Mouse (Mus musculus): ENCODE measurements at regions not wholly inside any gene's neighbourhood (a gene's known extent, or its start where the extent isn't known, plus 50 kb on each side); places are given as distances from the start of the nearest gene placed in this dataset.

DNA sequence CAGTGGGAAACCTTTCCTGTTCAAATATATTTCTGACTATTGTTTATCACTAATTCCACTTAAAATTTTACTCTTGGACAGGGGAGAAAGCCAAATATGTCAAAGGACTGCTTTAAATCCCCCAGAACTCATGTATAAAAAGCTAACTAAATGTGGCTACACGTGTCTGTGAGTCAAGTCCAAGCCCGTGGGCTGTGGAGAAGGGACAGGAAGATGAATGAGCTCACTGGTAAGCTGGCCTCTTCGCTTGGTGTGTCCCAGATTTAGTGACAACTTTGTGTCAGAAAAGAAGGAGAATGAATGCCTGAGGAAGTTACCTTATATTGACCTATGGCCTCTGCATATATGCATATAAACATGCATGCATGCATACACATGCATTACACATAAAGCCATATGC lies 415.3 kb downstream of the Otol1 start:
- ATAC-seq (ENCODE audit: low FRiP score) (no peak), DNase-seq (ENCODE audit: low spot score) (no peak)
- no peaks in the 10 kb centered on the region for H3K9me3 ChIP-seq (ENCODE audit: low read length)
- TF ChIP-seq CTCF (IDR thresholded peaks at IDR 0.05), result no peak
- no peaks in the 10 kb centered on the region for H3K27me3 ChIP-seq (ENCODE audit: insufficient read depth, low read length)
- H3K36me3 ChIP-seq (ENCODE audit: insufficient read depth, low read length), result no peaks in the 10 kb centered on the region
- no peak overlapping the region for H3K4me2 ChIP-seq (ENCODE audit: low read depth, low read length, poor library complexity, severe bottlenecking)
- no peak overlapping the region for H3K27ac ChIP-seq (ENCODE audit: low read depth, low read length)
- H3K4me1 ChIP-seq (ENCODE audit: insufficient read depth, low read length), result no peaks in the 10 kb centered on the region
- no peak overlapping the region for H3K4me3 ChIP-seq (ENCODE audit: low read depth, low read length)
- 74% methylated on average over 3 of the region's 3 CpGs for WGBS
- no peak overlapping the region for H3K9ac ChIP-seq (replicated peaks; ENCODE audit: low read length, poor library complexity, severe bottlenecking)

DNA sequence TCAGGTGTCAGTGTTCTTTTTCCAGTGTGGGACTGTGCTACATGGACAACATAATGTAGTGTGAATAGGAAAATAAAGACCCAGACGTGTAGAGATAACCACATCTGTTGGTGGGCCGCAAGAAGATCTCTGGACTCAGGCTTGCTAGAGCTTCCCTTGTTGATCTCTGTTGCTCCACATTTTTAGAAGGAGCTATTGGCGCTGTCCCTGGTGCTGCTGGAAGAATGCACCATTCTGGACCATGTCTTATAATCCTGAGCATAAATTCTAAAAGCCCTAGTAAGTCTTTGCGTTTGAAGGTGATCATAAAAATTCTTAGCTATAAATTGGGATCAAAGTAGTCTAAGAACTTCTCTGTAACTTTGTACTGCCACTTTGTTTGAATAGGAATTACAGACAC lies 429.3 kb downstream of the Otol1 start:
- no peaks in the 10 kb centered on the region for H3K4me1 ChIP-seq (ENCODE audit: insufficient read depth, low read length)
- H3K9ac ChIP-seq (replicated peaks; ENCODE audit: low read length, poor library complexity, severe bottlenecking), result no peak overlapping the region
- no peak overlapping the region for H3K27ac ChIP-seq (ENCODE audit: low read depth, low read length)
- whole genome bisulfite sequencing, result 84% methylated on average over 4 of the region's 4 CpGs
- DNase-seq (ENCODE audit: low spot score) (no peak), ATAC-seq (ENCODE audit: low FRiP score) (no peak)
- no peaks in the 10 kb centered on the region for H3K27me3 ChIP-seq (ENCODE audit: insufficient read depth, low read length)
- H3K4me3 ChIP-seq (ENCODE audit: low read depth, low read length), result no peak overlapping the region
- no peak for TF ChIP-seq CTCF (IDR thresholded peaks at IDR 0.05)
- H3K9me3 ChIP-seq (ENCODE audit: low read length), result no peaks in the 10 kb centered on the region
- no peaks in the 10 kb centered on the region for H3K36me3 ChIP-seq (ENCODE audit: insufficient read depth, low read length)
- H3K4me2 ChIP-seq (ENCODE audit: low read depth, low read length, poor library complexity, severe bottlenecking), result no peak overlapping the region

DNA sequence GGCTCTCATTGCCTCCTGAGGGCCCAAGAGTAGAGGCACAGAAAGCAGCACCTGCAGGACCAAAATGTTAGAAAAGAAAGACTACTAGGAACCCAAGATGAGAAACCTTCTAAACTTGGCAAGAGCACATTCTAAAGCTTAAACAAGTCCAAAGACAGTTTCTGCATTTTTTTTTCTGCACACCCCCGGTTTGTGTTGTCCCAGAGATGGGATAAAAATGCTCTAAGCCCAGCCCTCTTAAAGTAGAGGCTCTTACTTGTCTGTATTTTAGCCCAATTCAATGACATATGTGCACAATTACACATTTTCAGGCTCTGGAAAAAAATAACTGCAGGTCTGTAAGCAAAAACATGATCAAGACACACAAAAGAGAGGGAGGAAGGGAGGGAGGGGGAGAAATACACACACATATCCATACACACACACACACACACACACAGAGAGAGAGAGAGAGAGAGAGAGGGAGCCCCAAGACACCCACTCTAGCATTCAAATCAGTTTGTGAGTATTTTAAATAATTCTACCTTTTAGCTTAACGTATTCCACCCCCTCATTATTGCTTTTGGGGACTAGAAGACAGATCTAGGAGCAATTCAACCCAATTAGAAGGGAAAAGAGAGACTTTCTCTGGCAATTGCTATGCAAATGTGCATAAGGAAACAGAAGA lies 449.9 kb downstream of the Otol1 start:
- TF ChIP-seq CTCF (IDR thresholded peaks at IDR 0.05), result no peak
- DNase-seq (ENCODE audit: low spot score), result peak; percentile 27
- no peaks in the 10 kb centered on the region for H3K9me3 ChIP-seq (ENCODE audit: low read length)
- 35% methylated on average over 2 of the region's 2 CpGs for WGBS
- H3K4me1 ChIP-seq (ENCODE audit: insufficient read depth, low read length), result no peaks in the 10 kb centered on the region
- H3K4me2 ChIP-seq (ENCODE audit: low read depth, low read length, poor library complexity, severe bottlenecking), result no peak overlapping the region
- H3K9ac ChIP-seq (replicated peaks; ENCODE audit: low read length, poor library complexity, severe bottlenecking), result no peak overlapping the region
- H3K27me3 ChIP-seq (ENCODE audit: insufficient read depth, low read length), result no peaks in the 10 kb centered on the region
- H3K36me3 ChIP-seq (ENCODE audit: insufficient read depth, low read length), result no peaks in the 10 kb centered on the region
- ATAC-seq (ENCODE audit: low FRiP score), result no peak
- H3K4me3 ChIP-seq (ENCODE audit: low read depth, low read length), result no peak overlapping the region
- no peak overlapping the region for H3K27ac ChIP-seq (ENCODE audit: low read depth, low read length)

DNA sequence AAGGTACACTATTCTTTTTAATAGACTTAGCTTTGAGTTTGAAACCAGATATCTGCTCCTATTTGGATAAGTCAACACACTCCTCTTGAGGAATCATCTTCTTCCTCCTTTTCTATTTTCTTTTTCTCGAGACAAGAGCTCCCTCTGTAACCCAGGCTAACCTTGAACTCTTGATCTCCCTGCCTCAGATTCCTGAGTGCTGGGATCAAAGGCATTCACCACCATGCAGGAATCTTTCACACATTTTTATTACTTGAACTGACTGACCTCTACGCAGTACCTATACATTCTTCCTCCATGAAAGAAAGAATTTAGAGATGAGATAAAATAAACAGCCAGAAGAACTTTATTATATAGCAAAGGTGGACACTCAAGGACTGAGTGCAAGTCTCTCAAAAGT lies 453.4 kb downstream of the Otol1 start:
- 67% methylated on average over 2 of the region's 2 CpGs for WGBS

DNA sequence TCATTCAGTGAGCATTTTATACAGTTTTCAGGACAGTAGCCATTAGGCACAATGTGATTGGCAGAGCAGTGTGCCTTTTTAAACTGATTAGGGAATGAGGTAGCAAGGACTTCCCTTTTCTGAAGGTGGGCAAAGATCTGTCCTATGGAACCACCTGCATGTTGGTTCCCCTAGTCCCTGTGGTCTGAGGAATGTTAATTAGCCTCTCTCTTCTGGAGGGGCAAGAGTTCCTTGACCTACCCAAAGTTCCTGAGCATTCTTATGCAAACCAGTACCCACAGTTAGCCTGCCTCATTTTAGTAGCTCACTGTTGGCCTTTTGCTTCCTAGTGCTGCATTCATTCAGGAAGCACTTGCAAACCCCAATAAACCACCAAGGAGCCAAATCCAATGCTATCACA lies 455.8 kb downstream of the Otol1 start:
- Histone ChIP-seq H3K9ac (replicated peaks; ENCODE audit: low read length, poor library complexity, severe bottlenecking) (no peak overlapping the region), H3K4me1 (ENCODE audit: insufficient read depth, low read length) (no peaks in the 10 kb centered on the region), H3K27ac (ENCODE audit: low read depth, low read length) (no peak overlapping the region), H3K4me3 (ENCODE audit: low read depth, low read length) (no peak overlapping the region), H3K9me3 (ENCODE audit: low read length) (no peaks in the 10 kb centered on the region), H3K27me3 (ENCODE audit: insufficient read depth, low read length) (no peaks in the 10 kb centered on the region), H3K36me3 (ENCODE audit: insufficient read depth, low read length) (no peaks in the 10 kb centered on the region), H3K4me2 (ENCODE audit: low read depth, low read length, poor library complexity, severe bottlenecking) (no peak overlapping the region)
- no peak for TF ChIP-seq CTCF (IDR thresholded peaks at IDR 0.05)
- DNase-seq (ENCODE audit: low spot score) (no peak), ATAC-seq (ENCODE audit: low FRiP score) (no peak)

More for the DNA sequence above, 453.4 kb downstream of the Otol1 start:
- H3K36me3 ChIP-seq (ENCODE audit: insufficient read depth, low read length), result no peaks in the 10 kb centered on the region
- H3K9me3 ChIP-seq (ENCODE audit: low read length), result no peaks in the 10 kb centered on the region
- no peak for ATAC-seq (ENCODE audit: low FRiP score)
- H3K4me2 ChIP-seq (ENCODE audit: low read depth, low read length, poor library complexity, severe bottlenecking), result no peak overlapping the region
- TF ChIP-seq CTCF (IDR thresholded peaks at IDR 0.05), result no peak
- H3K27me3 ChIP-seq (ENCODE audit: insufficient read depth, low read length), result no peaks in the 10 kb centered on the region
- no peak for DNase-seq (ENCODE audit: low spot score)
- H3K4me3 ChIP-seq (ENCODE audit: low read depth, low read length), result no peak overlapping the region
- no peaks in the 10 kb centered on the region for H3K4me1 ChIP-seq (ENCODE audit: insufficient read depth, low read length)
- H3K27ac ChIP-seq (ENCODE audit: low read depth, low read length), result no peak overlapping the region
- H3K9ac ChIP-seq (replicated peaks; ENCODE audit: low read length, poor library complexity, severe bottlenecking), result no peak overlapping the region

DNA sequence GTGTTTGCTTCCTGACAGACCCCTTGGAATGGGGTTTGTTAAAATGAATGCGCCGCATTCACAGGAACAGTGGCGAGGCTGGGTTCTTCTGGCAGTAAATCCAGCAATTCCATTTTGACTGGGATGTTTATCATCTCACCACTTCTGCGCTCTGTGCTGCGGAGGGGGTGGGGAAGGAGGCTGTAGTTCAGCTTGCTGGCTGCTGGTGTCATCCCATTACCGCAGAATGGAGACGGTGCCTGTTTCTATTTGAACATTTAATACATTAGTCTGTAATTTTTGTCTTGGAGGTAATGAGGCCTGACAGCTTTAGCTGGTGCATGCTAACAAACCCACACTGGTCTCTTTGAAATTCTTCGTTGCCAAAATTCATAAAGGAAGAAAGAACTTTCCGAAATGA lies 475.1 kb downstream of the Otol1 start:
- no peaks in the 10 kb centered on the region for H3K36me3 ChIP-seq (ENCODE audit: insufficient read depth, low read length)
- H3K4me2 ChIP-seq (ENCODE audit: low read depth, low read length, poor library complexity, severe bottlenecking), result no peak overlapping the region
- peak; percentile 82 for ATAC-seq (ENCODE audit: low FRiP score)
- no peak overlapping the region for H3K9ac ChIP-seq (replicated peaks; ENCODE audit: low read length, poor library complexity, severe bottlenecking)
- no peaks in the 10 kb centered on the region for H3K27me3 ChIP-seq (ENCODE audit: insufficient read depth, low read length)
- H3K4me3 ChIP-seq (ENCODE audit: low read depth, low read length), result no peak overlapping the region
- H3K27ac ChIP-seq (ENCODE audit: low read depth, low read length), result no peak overlapping the region
- H3K4me1 ChIP-seq (ENCODE audit: insufficient read depth, low read length), result no peaks in the 10 kb centered on the region
- 28% methylated on average over 9 of the region's 9 CpGs for WGBS
- H3K9me3 ChIP-seq (ENCODE audit: low read length), result no peaks in the 10 kb centered on the region
- peak; percentile 87 for DNase-seq (ENCODE audit: low spot score)
- TF ChIP-seq CTCF (IDR thresholded peaks at IDR 0.05), result peak; percentile 83

Data from midbrain, postnatal 0 days (tissue).